Mouse (Mus musculus): ENCODE data around the gene Rwdd3. TPM values are rescaled to one million over a fixed set of nuclear protein-coding genes. Genes with fewer than 3 reads are reported as not detected.

Rwdd3 gene
- total RNA-seq, 2 experiments from 2014 or later, result 12.8 to 13.5 TPM

- Histone ChIP-seq H3K27ac (no peak overlapping the region), H3K4me3 (no peak overlapping the region)
- intact Hi-C loops (cut with DNase I), result loop anchor here (5.0 to 10.0 kb wide), 3 partner anchors 893 to 1613 kb away; no protein-coding TSS in a partner anchor
- TF ChIP-seq CTCF (IDR thresholded peaks at IDR 0.05), result no peak
- no peak for DNase-seq (ENCODE audit: extremely low spot score in 1 of 2, low spot score in 2 of 2)
Observed at GRCm38 (mm10) chr3:121107481-121107880, 64.0 kb downstream of the Rwdd3 start.

GRCm38 (mm10) chr3:121105408-121105708, 66.1 kb downstream of the Rwdd3 start:
- intact Hi-C loops (cut with DNase I), result loop anchor here (5.0 to 10.0 kb wide), 3 partner anchors 891 to 1611 kb away; no protein-coding TSS in a partner anchor
- no peak for TF ChIP-seq CTCF (IDR thresholded peaks at IDR 0.05)
- Histone ChIP-seq H3K4me3 (no peak overlapping the region), H3K27ac (no peak overlapping the region)
- DNase-seq (ENCODE audit: extremely low spot score in 1 of 2, low spot score in 2 of 2), result no peak

Other genes starting within 250 kb of the Rwdd3 start
- 10 to 100 TPM; 46.6 to 51.7 TPM for gene Tmem56, start 111.4 kb upstream of the Rwdd3 start, total RNA-seq (2021)
- 10 to 100 TPM; 13.9 to 15.6 TPM for gene Alg14, start 120.1 kb upstream of the Rwdd3 start, total RNA-seq (2021)

All from left cerebral cortex, adult 2 months (tissue).